Mouse (Mus musculus): Measurements from ENCODE around the gene S1pr3.

- TF ChIP-seq CTCF (IDR thresholded peaks at IDR 0.05; ENCODE audit: extremely low read depth, insufficient read depth, insufficient read length, insufficient replicate concordance) = no peak
- no peak for TF ChIP-seq POLR2A (IDR thresholded peaks at IDR 0.05; ENCODE audit: low read depth, low read length)
These were observed 24.9 kb downstream of the S1pr3 start for GRCm38 (mm10) chr13:51433371-51433770.
